19 mouse cellular contexts compared by ENCODE assay signal in genomic region chr12:31971547-31971946, GRCm38 (mm10).
"Had no signal": no experiment of that assay in that cellular context is flagged by ENCODE, and none has a peak within 500 bp of the region (broad histone marks: within the 10 kb centered on the region; RNA-seq: fewer than 3 reads in every experiment).

No protein-coding gene starts in this region.

- H3K4me3 ChIP-seq: lung, embryonic 15.5 days; megakaryocyte, embryonic 14.5 days; midbrain, embryonic 13.5 days; midbrain, embryonic 15.5 days; neural tube, embryonic 13.5 days; neural tube, embryonic 15.5 days had no signal

- H3K36me3 ChIP-seq: lung, embryonic 15.5 days; midbrain, embryonic 15.5 days had no signal

- ATAC-seq: liver, postnatal 0 days; lung, postnatal 0 days; midbrain, embryonic 13.5 days; midbrain, embryonic 15.5 days had no signal

- DNase-seq: liver, postnatal 0 days; lung, adult 2 months; lung, postnatal 14 days; lung, postnatal 36 days; retina, postnatal 1 day; right cerebral cortex, adult 18-20 months; right cerebral cortex, postnatal 25 days; right cerebral cortex, postnatal 4 days; spleen, adult 18-20 months; thymus, adult 18-20 months; thymus, postnatal 25 days; thymus, postnatal 4 days had no signal

- H3K27me3 ChIP-seq: lung, embryonic 15.5 days; megakaryocyte, embryonic 14.5 days; midbrain, embryonic 13.5 days; midbrain, embryonic 15.5 days; neural tube, embryonic 13.5 days; neural tube, embryonic 15.5 days had no signal
